Mouse (Mus musculus) embryonic facial prominence, embryonic 14.5 days (tissue): ENCODE data around the gene Lmln. TPM values are rescaled to one million over a fixed set of nuclear protein-coding genes. Genes with fewer than 3 reads are reported as not detected.
"Not testable (repeated sequence)": the region's sequence is repeated elsewhere in the genome, so short reads cannot be mapped to it uniquely, and the experiment has no call there.

Experiments
- ATAC-seq: fragments of 200-750 bp; cut with Nextera tagmentation; 2 replicates; pipeline ENCODE4 v1.8.0; 2017; ENCODE audit warnings: low read depth, moderate number of reproducible peaks, moderate TSS enrichment
- DNase-seq: peaks from one replicate; pipeline ENCODE4 v3.0.0-alpha.2; 2015; ENCODE audit warnings: low spot score
- H3K27ac ChIP-seq: fragments of 300-500 bp; sonication (generic); replicated peaks from 2 replicates; pipeline ENCODE4 v1.5.1; 2014; ENCODE audit warnings: low read depth, mild to moderate bottlenecking, low read length, moderate library complexity
- H3K27me3 ChIP-seq: fragments of 300-500 bp; sonication (generic); replicated peaks from 2 replicates; pipeline ENCODE4 v1.6.1; 2014; ENCODE audit warnings: low read length; ENCODE audit not compliant: control insufficient read depth, insufficient read depth
- H3K36me3 ChIP-seq: fragments of 300-500 bp; sonication (generic); 2 replicates; pipeline ENCODE4 v1.6.1; 2014; ENCODE audit warnings: low read length, mixed read lengths; ENCODE audit not compliant: control insufficient read depth, insufficient read depth
- H3K4me1 ChIP-seq: fragments of 300-500 bp; sonication (generic); 2 replicates; pipeline ENCODE4 v1.6.1; 2014; ENCODE audit warnings: antibody characterized with exemption, low read length; ENCODE audit not compliant: control insufficient read depth, insufficient read depth
- H3K4me2 ChIP-seq: fragments of 300-500 bp; sonication (generic); 2 replicates; pipeline ENCODE4 v1.6.1; 2014; ENCODE audit warnings: low read depth, mild to moderate bottlenecking, low read length, moderate library complexity, mixed read lengths
- H3K4me3 ChIP-seq: fragments of 300-500 bp; sonication (generic); 2 replicates; pipeline ENCODE4 v1.5.1; 2014; ENCODE audit warnings: low read depth, mild to moderate bottlenecking, low read length
- H3K9ac ChIP-seq: fragments of 300-500 bp; sonication (generic); 2 replicates; pipeline ENCODE4 v1.6.1; 2014; ENCODE audit warnings: low read depth, mild to moderate bottlenecking, low read length, moderate library complexity, mixed read lengths
- H3K9me3 ChIP-seq: fragments of 300-500 bp; sonication (generic); 2 replicates; pipeline ENCODE4 v1.6.1; 2016; ENCODE audit warnings: low read length; ENCODE audit not compliant: control insufficient read depth
- WGBS: fragments of 180-500 bp; shearing (Covaris S2); extraction: QIAGEN DNeasy Blood & Tissue Kit; methylation state at CpG from one replicate; pipeline ENCODE4 v1.1.7; 2014; 5-methylcytosine and 5-hydroxymethylcytosine counted together
- microRNA counts: library from miRNA; unstranded; fragments of <30 nt; microRNA quantifications from one replicate; lab custom pipeline; 2017
- microRNA-seq: library from miRNA; unstranded; fragments of <30 nt; microRNA quantifications from one replicate; pipeline ENCODE4, GENCODE M21; 2016; ENCODE audit warnings: borderline number of aligned reads
- polyA plus RNA-seq: library from polyadenylated mRNA; unstranded; fragments of >200 nt; fragmentation: Nextera tagmentation; extraction: Ambion mirVana; gene quantifications from 2 replicates; pipeline ENCODE4 v1.2.1, GENCODE M21; 2014

Lmln gene
- polyA plus RNA-seq, 1 experiment from 2014 or later: 2.3 TPM

DNA sequence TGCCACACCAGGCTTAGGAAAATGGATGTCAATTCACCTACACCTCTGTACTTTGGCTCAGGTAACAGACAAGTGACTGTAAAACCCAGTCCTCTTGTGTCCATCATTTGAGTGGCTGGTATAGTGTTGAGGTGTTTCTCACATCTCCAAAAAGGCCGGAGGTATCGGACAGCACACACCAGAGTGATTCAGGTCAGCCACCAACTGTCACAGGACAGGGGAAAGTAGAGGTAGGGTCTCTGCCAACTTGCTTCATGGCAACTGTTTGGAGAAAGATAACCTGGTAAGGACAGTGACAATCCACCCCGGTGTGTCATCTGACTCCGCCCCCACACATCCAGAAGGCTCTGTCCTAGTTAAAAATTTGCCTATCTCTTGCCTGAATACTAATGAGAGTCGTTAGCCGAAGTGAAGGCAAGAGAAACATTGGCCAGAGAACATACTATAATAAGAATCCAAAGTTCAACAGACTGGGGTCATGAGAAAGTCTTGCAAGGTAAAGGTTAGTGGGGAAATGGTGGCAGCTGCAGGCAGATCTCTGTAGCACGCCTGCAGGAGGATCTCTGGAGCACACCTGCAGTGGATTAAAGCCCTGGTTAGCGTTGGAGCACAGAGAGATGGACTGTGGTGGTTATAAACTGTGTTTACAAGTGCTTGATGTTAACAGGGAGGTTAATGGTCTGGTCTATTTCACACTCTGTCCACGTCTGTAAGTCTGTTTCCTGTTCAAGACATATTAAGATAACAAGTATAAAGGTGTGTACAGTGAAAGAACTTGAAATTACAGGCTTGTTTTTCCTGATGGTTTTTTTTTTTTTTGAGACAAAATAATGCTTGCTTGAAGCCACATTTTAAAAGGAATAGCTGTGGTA lies 108.6 kb downstream of the Lmln start:
- Histone ChIP-seq H3K9ac (no peak overlapping the region), H3K4me2 (no peak overlapping the region), H3K4me1 (no peaks in the 10 kb centered on the region), H3K27ac (no peak overlapping the region), H3K9me3 (no peaks in the 10 kb centered on the region), H3K36me3 (no peaks in the 10 kb centered on the region), H3K27me3 (no peaks in the 10 kb centered on the region), H3K4me3 (no peak overlapping the region)
- DNase-seq (no peak), ATAC-seq (no peak)
- 71% methylated on average over 9 of the region's 9 CpGs for WGBS

DNA sequence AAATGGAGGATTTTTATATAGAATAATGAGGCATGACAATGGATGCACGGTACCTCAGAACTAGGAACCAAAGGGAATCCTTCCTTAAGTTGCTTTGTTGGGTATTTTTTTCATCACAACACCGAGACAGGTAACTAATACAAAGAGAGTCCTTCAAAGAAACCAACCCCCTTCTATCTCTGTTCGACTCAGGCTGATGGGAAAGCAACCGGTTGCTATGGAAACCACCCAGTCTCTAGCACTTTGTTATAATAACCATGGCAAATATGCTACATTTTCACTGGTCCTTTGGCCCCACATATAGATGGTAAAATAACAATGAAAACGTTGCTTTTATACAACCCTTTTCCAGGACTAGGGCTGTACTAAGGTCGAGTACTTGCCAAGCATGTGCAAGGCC lies 109.5 kb downstream of the Lmln start:
- H3K9me3 ChIP-seq: no peaks in the 10 kb centered on the region
- DNase-seq (no peak), ATAC-seq (no peak)
- no peaks in the 10 kb centered on the region for H3K36me3 ChIP-seq
- 73% methylated on average over 6 of the region's 6 CpGs for WGBS
- H3K27me3 ChIP-seq: no peaks in the 10 kb centered on the region
- no peaks in the 10 kb centered on the region for H3K4me1 ChIP-seq
- H3K4me3 ChIP-seq: no peak overlapping the region
- H3K4me2 ChIP-seq: no peak overlapping the region
- H3K9ac ChIP-seq: no peak overlapping the region
- H3K27ac ChIP-seq: no peak overlapping the region

DNA sequence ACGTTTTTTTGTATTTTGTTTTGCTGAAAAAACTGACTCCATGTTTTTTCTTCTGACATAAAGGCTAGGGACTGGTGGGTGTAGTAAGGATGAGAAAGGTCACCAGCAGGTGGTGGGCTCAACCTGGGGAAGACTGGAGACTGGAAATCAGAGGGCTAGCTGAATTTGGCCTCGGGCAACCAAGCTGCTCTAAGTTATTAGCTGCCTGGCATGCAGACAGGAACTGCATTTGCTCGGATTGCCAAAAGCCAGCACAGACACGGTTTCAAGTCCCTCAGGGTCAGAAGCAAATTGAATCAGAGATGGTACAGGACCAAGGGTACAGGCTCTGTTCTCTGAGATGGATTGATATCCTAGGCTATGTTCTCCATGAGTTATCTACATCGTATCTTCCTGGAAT lies 110.8 kb downstream of the Lmln start:
- no peaks in the 10 kb centered on the region for H3K9me3 ChIP-seq
- no peak for DNase-seq
- 64% methylated on average over 5 of the region's 5 CpGs for WGBS

DNA sequence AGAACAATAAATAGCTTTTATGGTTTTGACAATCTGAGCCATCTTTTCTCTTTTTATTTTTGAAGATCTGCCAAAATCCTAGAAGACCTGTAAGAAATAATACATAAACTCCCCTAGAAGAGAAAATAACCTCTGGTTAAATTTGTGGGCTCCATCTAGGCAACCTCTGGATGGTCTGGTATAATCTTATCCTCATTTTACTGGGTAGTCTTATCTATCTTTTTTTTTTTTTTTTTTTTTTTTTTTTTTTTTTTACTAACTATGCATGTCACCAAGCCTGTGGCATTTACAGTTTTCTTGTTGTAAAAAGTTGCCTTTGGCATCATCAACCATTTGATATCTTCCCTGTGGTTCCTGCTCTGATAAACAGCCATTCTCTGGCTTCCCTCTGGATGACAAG lies 112.4 kb downstream of the Lmln start:
- H3K36me3 ChIP-seq: no peaks in the 10 kb centered on the region
- no peak overlapping the region for H3K9ac ChIP-seq
- no peaks in the 10 kb centered on the region for H3K27me3 ChIP-seq
- DNase-seq (no peak), ATAC-seq (no peak)
- H3K4me3 ChIP-seq: no peak overlapping the region
- no peak overlapping the region for H3K4me2 ChIP-seq
- no peaks in the 10 kb centered on the region for H3K4me1 ChIP-seq
- no peak overlapping the region for H3K27ac ChIP-seq
- no peaks in the 10 kb centered on the region for H3K9me3 ChIP-seq

More for the DNA sequence above, 110.8 kb downstream of the Lmln start:
- no peaks in the 10 kb centered on the region for H3K27me3 ChIP-seq
- no peaks in the 10 kb centered on the region for H3K4me1 ChIP-seq
- no peak overlapping the region for H3K4me3 ChIP-seq
- no peak for ATAC-seq
- no peak overlapping the region for H3K27ac ChIP-seq
- no peaks in the 10 kb centered on the region for H3K36me3 ChIP-seq
- H3K9ac ChIP-seq: no peak overlapping the region
- no peak overlapping the region for H3K4me2 ChIP-seq

GRCm38 (mm10) chr16:33176831-33177230 lies 114.5 kb downstream of the Lmln start:
- ATAC-seq: not testable (repeated sequence)

More at GRCm38 (mm10) chr16:33176831-33177230, 114.5 kb downstream of the Lmln start:
- not testable (repeated sequence) for H3K4me3 ChIP-seq, H3K27ac ChIP-seq, H3K9ac ChIP-seq, H3K4me1 ChIP-seq, H3K9me3 ChIP-seq, H3K36me3 ChIP-seq, DNase-seq, H3K27me3 ChIP-seq, H3K4me2 ChIP-seq
- 74% methylated on average over 5 of the region's 5 CpGs for WGBS

MicroRNA genes within 50 kb of the gene (microRNA counts, 519-probe panel; counts per million panel counts)
- microRNA mmu-miR-1947 (lab: Ali Mortazavi, UCI): 19.3 counts per million

Small RNA genes within 50 kb of the gene (microRNA-seq; reads per million reads assigned to microRNA genes)
- gene Gm22231: not detected
- 2.3 reads per million, percentile 10 among the genes with 10 or more reads in this experiment for gene Mir1947

Other genes with a start within 250 kb of the Lmln start
- 136 and 141 TPM in 2 replicates for gene Fyttd1, start 185.0 kb upstream of the Lmln start, polyA plus RNA-seq
- 19.6 and 20.3 TPM in 2 replicates for gene Rubcn, start 184.8 kb upstream of the Lmln start, polyA plus RNA-seq
- gene Lrch3, start 148.4 kb upstream of the Lmln start, polyA plus RNA-seq: 23.5 and 25.3 TPM in 2 replicates
- 3.1 and 7.4 TPM in 2 replicates for gene Iqcg, start 6.3 kb upstream of the Lmln start, polyA plus RNA-seq
- gene Rpl35a, start 6.1 kb upstream of the Lmln start, polyA plus RNA-seq: 940 and 1,079 TPM in 2 replicates
- 18.7 and 19.1 TPM in 2 replicates for gene Osbpl11, start 122.5 kb downstream of the Lmln start, polyA plus RNA-seq
- 94.6 and 108 TPM in 2 replicates for gene Snx4, start 188.9 kb downstream of the Lmln start, polyA plus RNA-seq